Mouse (Mus musculus) intestine, embryonic 16.5 days (tissue): Measurements from ENCODE around the gene Uhrf1. TPM values are rescaled to one million over a fixed set of nuclear protein-coding genes. Genes with fewer than 3 reads are reported as not detected.

Experiments used
- ATAC-seq: fragments of 200-750 bp; cut with Nextera tagmentation; 2 replicates; pipeline ENCODE4 v1.8.0; 2017; ENCODE audit warnings: moderate TSS enrichment, moderate library complexity
- H3K27ac ChIP-seq: fragments of 300-500 bp; sonication (generic); 2 replicates; pipeline ENCODE4 v1.5.1; 2014; ENCODE audit warnings: mild to moderate bottlenecking, low read length
- H3K27me3 ChIP-seq: fragments of 300-500 bp; sonication (generic); replicated peaks from 2 replicates; pipeline ENCODE4 v1.6.1; 2014; ENCODE audit warnings: low read length, control low read depth, mixed read lengths; ENCODE audit not compliant: control insufficient read depth, insufficient read depth
- H3K36me3 ChIP-seq: fragments of 300-500 bp; sonication (generic); 2 replicates; pipeline ENCODE4 v1.6.1; 2014; ENCODE audit warnings: low read length, control low read depth; ENCODE audit not compliant: control insufficient read depth, insufficient read depth
- H3K4me1 ChIP-seq: fragments of 300-500 bp; sonication (generic); 2 replicates; pipeline ENCODE4 v1.6.1; 2014; ENCODE audit warnings: low read length, control low read depth, mixed read lengths; ENCODE audit not compliant: control insufficient read depth, insufficient read depth
- H3K4me2 ChIP-seq: fragments of 300-500 bp; sonication (generic); 2 replicates; pipeline ENCODE4 v1.6.1; 2014; ENCODE audit warnings: low read depth, low read length, control low read depth
- H3K4me3 ChIP-seq: fragments of 300-500 bp; sonication (generic); 2 replicates; pipeline ENCODE4 v1.5.1; 2014; ENCODE audit warnings: mild to moderate bottlenecking, low read length
- H3K9ac ChIP-seq: fragments of 300-500 bp; sonication (generic); 2 replicates; pipeline ENCODE4 v1.6.1; 2014; ENCODE audit warnings: low read depth, low read length
- H3K9me3 ChIP-seq: fragments of 300-500 bp; sonication (generic); 2 replicates; pipeline ENCODE4 v1.6.1; 2016; ENCODE audit warnings: low read length, control low read depth; ENCODE audit not compliant: control insufficient read depth
- WGBS: fragments of 180-500 bp; shearing (Covaris S2); extraction: QIAGEN DNeasy Blood & Tissue Kit; methylation state at CpG from one replicate; pipeline ENCODE4 v1.1.7; 2014; 5-methylcytosine and 5-hydroxymethylcytosine counted together
- polyA plus RNA-seq: library from polyadenylated mRNA; unstranded; fragments of >200 nt; fragmentation: Nextera tagmentation; extraction: Ambion mirVana; gene quantifications from 2 replicates; pipeline ENCODE4 v1.2.1, GENCODE M21; 2015

Uhrf1 gene
- polyA plus RNA-seq, 1 experiment from 2014 or later, result 114 TPM

- peak overlapping the region; percentile 83 for H3K4me2 ChIP-seq
- H3K4me1 ChIP-seq, result peaks cover 21% of the 10 kb centered on the region
- H3K9me3 ChIP-seq, result no peaks in the 10 kb centered on the region
- H3K27ac ChIP-seq, result peak overlapping the region; percentile 93
- peak overlapping the region; percentile 62 for H3K4me3 ChIP-seq
- WGBS, result 3% methylated on average over 17 of the region's 17 CpGs
- peaks cover 12% of the 10 kb centered on the region for H3K36me3 ChIP-seq
- no peaks in the 10 kb centered on the region for H3K27me3 ChIP-seq
- ATAC-seq, result peak; percentile 84
- H3K9ac ChIP-seq, result peak overlapping the region; percentile 76
Measured at GRCm38 (mm10) chr17:56290388-56291170, 12.5 kb upstream of the Uhrf1 start.

- peak; percentile 89 for ATAC-seq
- WGBS, result under 1% methylated on average over 16 of the region's 16 CpGs
- Histone ChIP-seq H3K4me1 (peaks cover 21% of the 10 kb centered on the region), H3K9me3 (no peaks in the 10 kb centered on the region), H3K36me3 (peaks cover 7% of the 10 kb centered on the region), H3K4me3 (peak overlapping the region; percentile 62), H3K4me2 (peak overlapping the region; percentile 83), H3K27ac (peak overlapping the region; percentile 93), H3K9ac (peak overlapping the region; percentile 76), H3K27me3 (no peaks in the 10 kb centered on the region)
Measured at GRCm38 (mm10) chr17:56291171-56291511, 12.0 kb upstream of the Uhrf1 start.

- Histone ChIP-seq H3K9me3 (no peaks in the 10 kb centered on the region), H3K27ac (peak overlapping the region; percentile 93), H3K4me3 (no peak overlapping the region), H3K9ac (peak overlapping the region; percentile 70), H3K36me3 (no peaks in the 10 kb centered on the region), H3K27me3 (no peaks in the 10 kb centered on the region), H3K4me2 (peak overlapping the region; percentile 83; the same call in 1 of the 2 replicates), H3K4me1 (peaks cover 21% of the 10 kb centered on the region)
- no peak for ATAC-seq
- 82% methylated on average over 7 of the region's 7 CpGs for WGBS
Measured at GRCm38 (mm10) chr17:56291826-56292475, 11.2 kb upstream of the Uhrf1 start.

- no peak for ATAC-seq
Measured at GRCm38 (mm10) chr17:56292531-56293222, 10.4 kb upstream of the Uhrf1 start, which contains the start of gene Plin3. Gene Plin3, minus strand, starts transcription at chr17:56292873.

GRCm38 (mm10) chr17:56293291-56293690 lies 9.8 kb upstream of the Uhrf1 start:
- Histone ChIP-seq H3K4me2 (no peak overlapping the region), H3K9ac (no peak overlapping the region), H3K36me3 (no peaks in the 10 kb centered on the region), H3K4me1 (peaks cover 11% of the 10 kb centered on the region), H3K27ac (no peak overlapping the region), H3K9me3 (no peaks in the 10 kb centered on the region), H3K27me3 (no peaks in the 10 kb centered on the region), H3K4me3 (no peak overlapping the region)
- 77% methylated on average over 1 of the region's 1 CpGs for WGBS
- no peak for ATAC-seq

More at GRCm38 (mm10) chr17:56292531-56293222, 10.4 kb upstream of the Uhrf1 start, which contains the start of gene Plin3:
- Histone ChIP-seq H3K9me3 (no peaks in the 10 kb centered on the region), H3K27ac (peak within 1 kb of the TSS; percentile 93; the same call in 1 of the 2 replicates), H3K36me3 (no peaks in the 10 kb centered on the region), H3K4me1 (peaks cover 17% of the 10 kb centered on the region), H3K27me3 (no peaks in the 10 kb centered on the region), H3K4me2 (0 out of 2 replicates have a peak within 1 kb of the TSS, but pooled peaks have one; percentile 83), H3K4me3 (no peak within 1 kb of the TSS), H3K9ac (peak within 1 kb of the TSS; percentile 70)
- WGBS, result 89% methylated on average over 4 of the region's 4 CpGs

GRCm38 (mm10) chr17:56294241-56294640 lies 8.9 kb upstream of the Uhrf1 start:
- Histone ChIP-seq H3K36me3 (no peaks in the 10 kb centered on the region), H3K27ac (no peak overlapping the region), H3K4me3 (no peak overlapping the region), H3K9me3 (no peaks in the 10 kb centered on the region), H3K4me2 (no peak overlapping the region), H3K27me3 (no peaks in the 10 kb centered on the region), H3K9ac (no peak overlapping the region), H3K4me1 (peaks cover 7% of the 10 kb centered on the region)
- no peak for ATAC-seq
- 85% methylated on average over 19 of the region's 19 CpGs for WGBS

- ATAC-seq, result no peak
- H3K4me3 ChIP-seq, result no peak overlapping the region
- H3K9ac ChIP-seq, result no peak overlapping the region
- 71% methylated on average over 1 of the region's 1 CpGs for WGBS
- no peak overlapping the region for H3K4me2 ChIP-seq
- no peak overlapping the region for H3K27ac ChIP-seq
- H3K27me3 ChIP-seq, result no peaks in the 10 kb centered on the region
- H3K36me3 ChIP-seq, result no peaks in the 10 kb centered on the region
- peaks cover 5% of the 10 kb centered on the region; the same call in 1 of the 2 replicates for H3K4me1 ChIP-seq
- H3K9me3 ChIP-seq, result no peaks in the 10 kb centered on the region
Measured at GRCm38 (mm10) chr17:56296201-56296600, 6.9 kb upstream of the Uhrf1 start.

GRCm38 (mm10) chr17:56298238-56298637 lies 4.9 kb upstream of the Uhrf1 start:
- 93% methylated on average over 1 of the region's 1 CpGs for WGBS
- Histone ChIP-seq H3K4me3 (no peak overlapping the region), H3K9me3 (no peaks in the 10 kb centered on the region), H3K4me1 (peaks cover 8% of the 10 kb centered on the region), H3K36me3 (no peaks in the 10 kb centered on the region), H3K27me3 (no peaks in the 10 kb centered on the region), H3K4me2 (no peak overlapping the region), H3K27ac (no peak overlapping the region), H3K9ac (no peak overlapping the region)
- no peak for ATAC-seq

GRCm38 (mm10) chr17:56300186-56300585 lies 2.9 kb upstream of the Uhrf1 start, which contains the start of gene Arrdc5:
Gene Arrdc5, minus strand, starts transcription at chr17:56300286.
- WGBS, result 91% methylated on average over 9 of the region's 9 CpGs
- no peak within 1 kb of the TSS for H3K4me3 ChIP-seq

More at GRCm38 (mm10) chr17:56300186-56300585, 2.9 kb upstream of the Uhrf1 start, which contains the start of gene Arrdc5:
- Histone ChIP-seq H3K27ac (no peak within 1 kb of the TSS), H3K4me1 (peaks cover 17% of the 10 kb centered on the region), H3K9ac (no peak within 1 kb of the TSS), H3K36me3 (no peaks in the 10 kb centered on the region), H3K27me3 (no peaks in the 10 kb centered on the region), H3K9me3 (no peaks in the 10 kb centered on the region), H3K4me2 (no peak within 1 kb of the TSS)
- ATAC-seq, result no peak
